Mouse (Mus musculus) kidney, adult 2 months (tissue): ENCODE measurements around the gene Glis3. TPM values are rescaled to one million over a fixed set of nuclear protein-coding genes. Genes with fewer than 3 reads are reported as not detected.

Experiments used
- DNase-seq: peaks from one replicate; pipeline ENCODE4 v3.0.0; 2021
- H3K27ac ChIP-seq: fragments of 200-500 bp; 2 replicates; pipeline ENCODE4 v1.5.1; 2012; ENCODE audit warnings: low read depth, low read length, control low read depth, inconsistent platforms; ENCODE audit not compliant: insufficient read depth
- H3K27me3 ChIP-seq: fragments of 200-500 bp; replicated peaks from 2 replicates; pipeline ENCODE4 v1.6.1; 2012; ENCODE audit warnings: mild to moderate bottlenecking, moderate library complexity, low read length, inconsistent platforms; ENCODE audit not compliant: control insufficient read depth, insufficient read depth
- H3K36me3 ChIP-seq: fragments of 200-500 bp; 2 replicates; pipeline ENCODE4 v1.6.1; 2012; ENCODE audit warnings: mild to moderate bottlenecking, moderate library complexity, low read length, inconsistent platforms; ENCODE audit not compliant: control insufficient read depth, insufficient read depth
- H3K4me1 ChIP-seq: fragments of 200-500 bp; 2 replicates; pipeline ENCODE4 v1.6.1; 2011; ENCODE audit warnings: low read length; ENCODE audit not compliant: control insufficient read depth, insufficient read depth
- H3K4me3 ChIP-seq: fragments of 200-500 bp; 2 replicates; pipeline ENCODE4 v1.5.1; 2011; ENCODE audit warnings: mild to moderate bottlenecking, low read depth, low read length, control low read depth; ENCODE audit not compliant: insufficient read depth
- CTCF ChIP-seq: fragments of 200-500 bp; conservative IDR thresholded peaks from 2 replicates; pipeline ENCODE4 v1.5.1; 2011; ENCODE audit warnings: low read depth, mild to moderate bottlenecking, control low read depth, low read length, moderate library complexity, mixed read lengths; ENCODE audit not compliant: insufficient read depth, insufficient read length
- POLR2A ChIP-seq: fragments of 200-500 bp; IDR thresholded peaks from one replicate; pipeline ENCODE4 v1.6.1; 2011; ENCODE audit warnings: low read depth, low read length, control low read depth
- whole genome bisulfite sequencing: fragments of 180-500 bp; shearing (Covaris S2); methylation state at CpG from one replicate; pipeline ENCODE4 v1.1.7; 2018; 5-methylcytosine and 5-hydroxymethylcytosine counted together
- polyA plus RNA-seq: library from polyadenylated mRNA; depleted of rRNA; stranded (reverse); fragments of >200 nt; gene quantifications from 2 replicates; pipeline ENCODE4 v1.2.3, GENCODE M21; 2012

The Glis3 gene
- polyA plus RNA-seq, 1 experiment = 23.7 TPM

DNA sequence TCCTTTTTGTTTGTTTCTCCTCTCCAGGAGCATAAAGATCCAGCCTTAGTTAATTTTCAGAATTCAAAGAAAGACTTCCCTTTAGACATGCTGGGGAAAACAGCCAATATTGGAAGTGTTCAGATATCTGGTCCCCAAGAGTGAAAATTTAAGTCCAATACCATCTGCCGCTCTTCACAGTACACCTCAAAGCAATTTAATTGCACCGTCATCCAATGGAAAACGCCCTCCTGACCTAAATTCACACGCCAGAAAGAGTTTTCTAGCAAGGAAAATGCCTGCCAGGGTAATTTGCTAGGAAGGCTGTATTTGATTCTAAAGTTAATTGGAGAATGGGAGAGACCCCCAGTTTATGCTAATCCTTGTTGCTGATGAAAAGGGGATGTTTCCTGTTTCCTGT, 374.4 kb downstream of the Glis3 start:
- Histone ChIP-seq H3K4me1 (no peaks in the 10 kb centered on the region; the same call in 1 of the 2 replicates), H3K36me3 (no peaks in the 10 kb centered on the region), H3K27me3 (no peaks in the 10 kb centered on the region), H3K4me3 (no peak overlapping the region), H3K27ac (no peak overlapping the region)
- DNase-seq = no peak
- WGBS = 36% methylated on average over 4 of the region's 4 CpGs
- TF ChIP-seq POLR2A (no peak), CTCF (no peak)

DNA sequence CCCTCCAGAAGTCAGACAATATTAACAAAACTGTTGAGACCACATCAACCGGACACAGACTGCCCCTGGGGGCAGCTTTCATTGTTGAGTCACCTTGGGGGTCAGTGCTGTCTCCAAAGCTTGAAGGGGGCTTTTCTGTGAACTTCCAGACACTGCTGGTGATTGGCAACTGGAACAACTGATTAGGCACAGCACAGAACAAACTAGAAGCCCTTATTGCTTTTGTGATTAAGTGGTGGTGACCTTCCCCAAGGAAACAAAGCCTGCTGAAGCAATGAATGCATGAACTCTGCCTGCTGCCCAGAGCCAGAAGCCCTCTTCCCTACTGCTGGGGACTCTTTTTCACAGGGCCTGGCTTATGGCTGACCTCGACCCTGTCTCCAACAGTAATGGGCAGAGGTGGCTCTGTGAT, 377.0 kb downstream of the Glis3 start:
- Histone ChIP-seq H3K36me3 (no peaks in the 10 kb centered on the region), H3K4me1 (peaks cover 6% of the 10 kb centered on the region), H3K27me3 (no peaks in the 10 kb centered on the region), H3K27ac (no peak overlapping the region), H3K4me3 (no peak overlapping the region)
- DNase-seq = no peak
- WGBS = 72% methylated on average over 2 of the region's 2 CpGs
- no peak for TF ChIP-seq CTCF
- TF ChIP-seq POLR2A = no peak

DNA sequence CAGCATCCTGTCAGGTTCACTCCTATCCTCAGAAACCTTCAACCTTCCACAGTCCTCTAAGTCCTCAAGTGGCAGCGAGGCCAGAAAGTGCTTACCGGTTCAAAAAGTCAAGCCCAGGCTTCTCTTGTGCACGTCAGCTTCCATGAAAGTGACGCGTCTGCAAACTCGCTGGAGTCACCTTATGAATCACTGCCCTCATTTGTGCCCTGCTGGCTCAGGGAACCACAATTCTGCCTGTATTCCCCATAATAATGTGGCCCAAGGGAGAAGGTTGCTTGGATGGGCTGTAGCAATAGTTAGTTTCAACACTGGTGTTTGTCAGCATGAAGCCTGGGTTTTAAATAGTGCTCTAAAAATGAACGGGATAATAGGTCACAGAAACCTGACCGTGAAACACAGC, 379.7 kb downstream of the Glis3 start:
- TF ChIP-seq CTCF (no peak), POLR2A (no peak)
- H3K4me3 ChIP-seq = no peak overlapping the region
- no peaks in the 10 kb centered on the region for H3K27me3 ChIP-seq
- 71% methylated on average over 8 of the region's 8 CpGs for WGBS
- H3K36me3 ChIP-seq = no peaks in the 10 kb centered on the region; the same call in 1 of the 2 replicates
- peak; percentile 22 for DNase-seq
- H3K4me1 ChIP-seq = peaks cover 6% of the 10 kb centered on the region
- H3K27ac ChIP-seq = no peak overlapping the region

DNA sequence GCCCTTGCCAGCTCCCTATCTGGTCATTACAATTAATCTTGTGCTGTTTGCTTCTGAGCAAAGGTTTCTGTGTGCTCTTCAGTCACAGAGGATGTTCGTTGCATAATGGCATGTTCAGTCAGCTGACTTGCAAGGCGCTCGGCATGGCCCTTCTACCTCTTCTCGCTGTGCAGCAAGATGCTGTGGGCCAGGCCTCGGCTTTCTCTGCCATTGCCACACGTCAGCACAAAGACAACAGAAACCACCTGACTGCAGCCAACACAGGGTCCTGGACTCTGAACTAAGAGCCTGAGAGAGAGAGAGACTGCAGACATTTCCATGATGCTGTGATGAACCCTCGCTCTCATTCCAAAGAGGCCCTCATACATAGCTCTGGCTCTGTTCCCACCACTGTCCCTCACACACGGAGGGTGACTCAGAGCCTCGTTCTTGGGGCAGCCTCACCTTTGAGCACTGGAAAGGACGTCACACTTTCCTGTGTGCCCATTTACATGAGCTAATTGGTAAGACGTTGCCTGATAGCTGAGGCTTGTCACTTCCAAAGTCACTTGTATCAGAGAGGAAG, 380.6 kb downstream of the Glis3 start:
- WGBS = 47% methylated on average over 11 of the region's 11 CpGs
- no peaks in the 10 kb centered on the region; the same call in 1 of the 2 replicates for H3K36me3 ChIP-seq

DNA sequence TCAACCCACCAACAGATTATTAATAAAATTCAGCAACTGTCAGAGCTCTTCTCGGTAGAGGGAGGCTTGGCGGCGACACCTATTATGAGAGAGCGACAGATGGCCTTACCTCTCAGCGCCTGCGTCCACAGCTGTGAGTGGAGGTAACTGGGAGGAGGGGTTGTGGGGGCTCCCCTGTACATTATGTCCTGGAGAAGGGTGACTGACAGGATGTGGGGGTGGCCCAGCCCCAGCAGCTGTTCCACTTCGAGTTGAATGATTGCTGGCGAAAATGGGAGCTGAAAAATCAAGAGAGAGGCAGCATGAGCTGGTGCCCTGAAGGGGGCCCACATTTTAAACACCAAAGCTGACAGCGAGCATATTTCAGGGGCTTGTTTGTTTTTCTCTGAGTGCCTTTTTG, 381.2 kb downstream of the Glis3 start:
- Histone ChIP-seq H3K4me3 (no peak overlapping the region), H3K27ac (peak overlapping the region; percentile 58), H3K36me3 (no peaks in the 10 kb centered on the region; the same call in 1 of the 2 replicates), H3K4me1 (peaks cover 6% of the 10 kb centered on the region), H3K27me3 (no peaks in the 10 kb centered on the region)
- TF ChIP-seq CTCF = no peak
- no peak for TF ChIP-seq POLR2A
- no peak for DNase-seq
- 73% methylated on average over 9 of the region's 9 CpGs for WGBS

More for the DNA sequence above, 380.6 kb downstream of the Glis3 start:
- TF ChIP-seq CTCF (no peak), POLR2A (no peak)
- no peaks in the 10 kb centered on the region for H3K27me3 ChIP-seq
- DNase-seq = peak; percentile 80
- H3K4me1 ChIP-seq = peaks cover 6% of the 10 kb centered on the region
- H3K4me3 ChIP-seq = no peak overlapping the region
- peak overlapping the region; percentile 72 for H3K27ac ChIP-seq

DNA sequence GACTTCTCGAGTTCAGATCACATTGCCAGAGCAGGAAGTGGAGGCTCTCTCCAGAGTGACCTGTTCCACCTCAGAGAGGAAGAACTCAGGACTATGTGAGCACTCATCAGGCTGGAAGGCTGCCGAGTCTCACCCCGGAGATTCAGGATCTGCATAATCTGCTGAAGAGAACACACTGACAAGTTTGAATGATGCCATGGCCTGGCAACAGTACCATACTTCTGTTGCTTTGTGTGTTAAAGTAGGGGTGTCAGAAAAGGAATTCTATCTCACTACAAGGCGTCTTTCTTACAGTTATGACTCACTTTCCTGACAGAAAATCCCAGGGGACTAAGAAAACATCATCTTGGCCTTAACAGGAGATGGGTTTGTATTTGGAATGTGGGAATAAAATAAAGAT, 388.3 kb downstream of the Glis3 start:
- no peak for DNase-seq

DNA sequence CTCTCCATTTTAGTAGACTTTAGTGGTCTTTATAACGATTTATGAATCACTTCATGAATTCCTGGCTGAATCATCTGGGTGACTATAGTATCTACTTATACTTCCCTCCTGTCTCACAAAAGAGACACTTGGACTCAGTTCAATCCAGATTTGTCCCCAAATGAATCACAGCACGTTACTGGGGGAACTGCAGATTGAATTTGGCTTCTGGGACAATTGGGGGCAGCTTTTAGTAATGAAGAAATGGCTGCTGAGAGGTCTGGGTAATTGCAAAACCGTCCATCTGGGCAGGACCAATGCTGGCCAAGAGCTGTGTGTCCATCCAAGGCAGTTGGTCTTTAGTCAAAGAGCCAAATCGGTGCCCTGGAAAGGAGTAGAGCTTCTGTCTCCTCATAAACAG, 390.4 kb downstream of the Glis3 start:
- H3K27me3 ChIP-seq = no peaks in the 10 kb centered on the region
- no peak for DNase-seq
- no peak overlapping the region for H3K4me3 ChIP-seq
- no peak overlapping the region for H3K27ac ChIP-seq
- TF ChIP-seq CTCF (no peak), POLR2A (no peak)
- WGBS = 82% methylated on average over 4 of the region's 4 CpGs
- H3K4me1 ChIP-seq = no peaks in the 10 kb centered on the region
- 0 out of 2 replicates have a peak, but pooled peaks cover 1% of the 10 kb centered on the region for H3K36me3 ChIP-seq

More for the DNA sequence above, 388.3 kb downstream of the Glis3 start:
- H3K4me3 ChIP-seq = no peak overlapping the region
- no peak overlapping the region for H3K27ac ChIP-seq
- peaks cover 1% of the 10 kb centered on the region; the same call in 1 of the 2 replicates for H3K36me3 ChIP-seq
- H3K27me3 ChIP-seq = no peaks in the 10 kb centered on the region
- no peaks in the 10 kb centered on the region for H3K4me1 ChIP-seq
- WGBS = 63% methylated on average over 4 of the region's 4 CpGs
- no peak for TF ChIP-seq CTCF
- TF ChIP-seq POLR2A = no peak
